Mouse (Mus musculus) MEL-GATA-1-ER (cell line): ENCODE measurements around the gene Mzf1.
A peak's percentile ranks its signal among the peaks of the same experiment; 100 is the strongest.

Source experiments
- DNase-seq: peaks from one replicate; pipeline ENCODE4 v3.0.0-alpha.2; 2012; ENCODE audit warnings: low read depth; ENCODE audit errors: extremely low read depth

The Mzf1 gene

DNA sequence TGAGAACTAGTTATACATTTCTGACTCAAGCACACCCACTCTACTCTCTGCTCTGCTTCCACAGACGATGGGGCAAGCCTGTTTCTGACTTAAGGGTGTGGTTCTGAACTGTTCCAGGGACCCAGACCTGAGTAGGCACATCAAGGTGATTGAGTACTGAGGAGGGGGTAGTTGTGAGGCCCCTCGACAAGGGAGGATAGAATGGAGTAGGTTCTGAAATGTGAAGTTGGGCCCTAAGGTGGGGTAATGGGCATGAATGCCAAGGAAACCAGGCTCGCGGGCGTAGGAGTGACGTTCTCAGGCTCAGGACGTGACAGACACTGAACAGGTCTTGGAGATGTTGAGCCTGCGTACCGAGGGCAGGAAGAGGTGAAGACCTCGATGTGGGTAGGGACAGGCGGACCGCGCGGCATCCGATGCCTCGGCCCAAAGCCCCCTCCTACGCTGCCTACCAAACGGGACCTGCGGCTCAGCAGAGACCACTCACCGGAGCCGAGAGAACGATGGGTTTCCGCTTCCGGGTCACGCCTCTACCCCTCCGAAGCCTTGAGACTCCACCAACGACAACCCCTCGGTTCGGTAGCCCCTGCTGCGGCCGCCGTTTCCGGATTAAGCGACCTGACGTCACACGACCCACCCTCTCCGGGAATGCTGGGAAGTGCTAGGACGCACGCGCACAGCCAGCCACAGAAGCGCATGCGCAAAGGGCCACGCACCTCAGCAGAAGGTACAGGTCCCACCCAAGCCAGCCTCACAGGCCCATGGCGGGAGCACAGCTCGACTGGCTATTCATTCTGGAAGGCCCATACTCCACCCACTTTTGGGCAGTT is 20.2 kb downstream of the Mzf1 start, which contains the start of gene Chmp2a:
Gene Chmp2a, minus strand, starts transcription at position 660 of the 830 bp plus-strand sequence.
- DNase-seq = peak; percentile 91

DNA sequence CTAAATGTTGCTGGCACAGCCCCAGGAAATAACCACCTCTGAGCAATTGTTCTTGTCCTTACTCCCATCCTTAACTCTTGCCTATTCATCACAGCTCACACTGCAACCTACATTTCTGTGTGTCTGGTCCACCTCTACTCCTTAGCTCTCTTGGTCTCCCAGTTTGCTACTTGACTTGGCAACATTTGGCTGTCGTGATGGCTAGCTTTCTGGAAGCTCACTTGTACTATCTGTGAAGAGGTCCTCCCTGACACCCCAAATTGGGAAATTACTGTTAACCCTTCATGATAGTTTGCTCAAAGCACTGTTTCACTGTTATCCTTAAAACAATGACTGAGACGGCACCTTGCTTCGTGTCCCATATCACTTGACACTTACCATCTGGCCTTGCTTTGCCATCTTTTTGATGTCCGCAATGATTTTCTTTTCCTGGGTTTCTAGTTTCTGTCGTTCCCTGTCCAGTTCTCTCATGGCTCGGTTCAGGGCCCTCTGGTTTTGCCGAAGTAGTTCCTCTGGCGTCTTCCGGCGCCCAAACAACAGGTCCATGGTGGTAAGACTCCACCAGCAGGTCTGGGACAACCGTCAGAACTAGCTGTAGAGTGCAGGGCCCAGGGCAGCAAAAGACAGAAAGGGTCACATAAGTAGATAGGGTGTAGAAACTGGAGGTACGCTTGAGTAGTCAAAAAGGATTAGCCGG is 21.0 kb downstream of the Mzf1 start:
- no peak for DNase-seq

DNA sequence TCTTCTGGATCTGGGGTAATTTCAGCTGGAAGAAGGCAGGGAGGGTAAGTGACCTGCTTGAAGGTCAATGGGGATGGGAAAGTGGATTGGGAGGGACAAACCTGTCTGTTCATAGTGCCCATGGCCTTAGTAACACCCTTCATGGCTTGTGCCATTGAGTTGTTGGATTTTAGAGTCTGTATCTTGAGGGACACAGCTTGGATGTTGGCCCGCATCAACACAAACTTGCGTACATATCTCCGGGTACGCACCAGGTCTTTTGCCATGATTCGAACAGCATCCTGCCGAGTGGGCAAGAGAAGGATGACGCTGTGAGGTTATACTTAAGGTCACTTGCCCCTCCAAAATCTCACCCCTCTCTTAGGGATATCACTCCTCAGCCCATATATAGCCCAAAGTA is 22.0 kb downstream of the Mzf1 start:
- DNase-seq = no peak

DNA sequence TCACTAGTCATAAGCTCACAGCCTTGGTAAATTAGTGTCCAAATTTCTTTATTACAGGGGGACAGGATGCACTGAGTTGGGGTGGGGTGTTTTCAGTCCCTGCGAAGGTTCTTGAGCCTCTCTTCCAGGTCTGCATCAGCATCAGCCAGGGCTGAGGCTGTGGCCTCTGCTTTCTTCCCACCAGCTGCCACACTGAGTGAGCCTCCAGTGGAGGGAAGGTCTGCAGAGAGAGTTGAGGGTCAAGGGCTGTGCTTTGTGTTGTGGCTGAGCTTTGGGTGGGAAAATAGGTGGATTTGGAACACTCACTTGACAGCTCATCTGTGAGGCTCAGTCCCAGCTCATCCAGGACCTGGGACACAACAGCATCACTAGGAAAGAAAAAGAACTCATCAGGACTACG is 22.6 kb downstream of the Mzf1 start:
- DNase-seq = no peak

DNA sequence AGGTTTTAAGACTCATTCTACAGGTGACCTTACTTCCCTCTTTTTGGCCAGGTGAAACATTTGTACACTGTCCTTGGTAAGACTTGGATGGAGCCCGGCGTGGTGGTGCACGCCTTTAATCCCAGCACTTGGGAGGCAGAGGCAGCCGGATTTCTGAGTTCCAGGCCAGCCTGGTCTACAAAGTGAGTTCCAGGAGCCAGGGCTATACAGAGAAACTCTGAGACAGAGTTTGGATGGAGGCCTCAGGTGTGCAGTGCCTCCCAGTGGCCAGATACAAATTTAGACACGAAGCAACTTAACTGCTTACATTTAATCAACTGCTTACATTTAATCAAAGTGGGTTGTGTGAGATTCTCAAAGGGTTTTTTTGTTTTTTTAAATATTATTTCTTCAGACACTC is 23.5 kb downstream of the Mzf1 start:
- no peak for DNase-seq

DNA sequence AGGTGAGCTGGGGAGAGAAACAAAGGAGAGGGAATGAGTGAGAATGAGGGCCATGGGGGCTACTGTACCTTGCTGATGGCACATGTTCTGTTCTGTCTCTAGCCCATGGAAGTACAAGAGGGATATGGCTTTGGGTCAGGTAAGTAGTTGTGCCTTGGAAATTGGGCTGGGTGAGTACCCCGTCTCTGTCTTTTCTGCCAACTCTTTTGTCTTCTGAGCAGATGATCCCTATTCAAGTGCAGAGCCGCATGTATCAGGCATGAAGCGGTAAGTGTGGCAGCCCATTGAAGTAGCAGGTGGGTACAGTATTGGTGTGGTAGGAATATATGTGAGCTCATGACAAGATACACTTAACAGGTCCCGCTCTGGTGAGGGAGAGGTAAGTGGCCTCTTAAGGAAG is 25.6 kb downstream of the Mzf1 start:
- DNase-seq = no peak

DNA sequence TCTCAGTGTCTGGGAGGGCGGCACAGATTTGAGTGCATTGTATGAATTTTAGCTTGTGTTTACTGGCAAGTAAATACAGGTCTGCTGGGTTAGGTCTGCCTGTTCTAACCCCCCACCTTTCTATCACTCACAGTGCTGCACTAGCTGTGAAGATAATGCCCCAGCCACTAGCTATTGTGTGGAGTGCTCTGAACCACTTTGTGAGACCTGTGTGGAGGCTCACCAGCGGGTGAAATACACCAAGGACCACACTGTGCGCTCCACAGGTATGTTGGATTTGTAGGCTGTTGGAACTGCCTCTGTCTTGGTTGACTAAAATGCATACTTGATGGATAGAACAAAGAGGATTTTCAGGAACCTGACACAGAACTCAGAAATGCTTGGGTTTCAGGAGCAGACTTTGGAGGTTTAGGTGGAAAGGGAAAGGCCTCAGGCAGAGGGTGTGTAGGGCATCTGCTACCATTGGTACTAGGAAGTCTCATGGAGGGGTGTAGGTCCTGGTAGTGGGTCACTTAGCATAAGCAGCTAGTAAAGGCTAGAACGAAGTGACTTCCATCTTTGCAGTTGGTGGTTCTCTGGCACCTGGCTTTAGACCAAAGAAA is 29.0 kb downstream of the Mzf1 start:
- no peak for DNase-seq

DNA sequence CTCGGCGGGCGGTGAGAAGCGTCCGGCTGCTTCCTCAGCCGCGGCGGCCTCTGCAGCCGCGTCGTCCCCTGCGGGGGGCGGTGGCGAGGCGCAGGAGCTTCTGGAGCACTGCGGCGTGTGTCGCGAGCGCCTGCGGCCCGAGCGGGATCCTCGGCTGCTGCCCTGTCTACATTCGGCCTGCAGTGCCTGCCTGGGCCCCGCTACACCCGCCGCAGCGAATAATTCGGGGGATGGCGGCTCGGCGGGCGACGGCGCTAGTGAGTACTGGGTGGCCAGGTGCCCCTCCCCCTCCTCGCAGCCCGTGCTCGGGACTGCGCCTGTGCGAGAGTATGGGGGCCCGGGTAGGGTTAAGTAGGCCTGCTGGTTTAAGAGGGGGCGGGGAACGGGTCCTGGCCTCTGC is 29.8 kb downstream of the Mzf1 start:
- no peak for DNase-seq

DNA sequence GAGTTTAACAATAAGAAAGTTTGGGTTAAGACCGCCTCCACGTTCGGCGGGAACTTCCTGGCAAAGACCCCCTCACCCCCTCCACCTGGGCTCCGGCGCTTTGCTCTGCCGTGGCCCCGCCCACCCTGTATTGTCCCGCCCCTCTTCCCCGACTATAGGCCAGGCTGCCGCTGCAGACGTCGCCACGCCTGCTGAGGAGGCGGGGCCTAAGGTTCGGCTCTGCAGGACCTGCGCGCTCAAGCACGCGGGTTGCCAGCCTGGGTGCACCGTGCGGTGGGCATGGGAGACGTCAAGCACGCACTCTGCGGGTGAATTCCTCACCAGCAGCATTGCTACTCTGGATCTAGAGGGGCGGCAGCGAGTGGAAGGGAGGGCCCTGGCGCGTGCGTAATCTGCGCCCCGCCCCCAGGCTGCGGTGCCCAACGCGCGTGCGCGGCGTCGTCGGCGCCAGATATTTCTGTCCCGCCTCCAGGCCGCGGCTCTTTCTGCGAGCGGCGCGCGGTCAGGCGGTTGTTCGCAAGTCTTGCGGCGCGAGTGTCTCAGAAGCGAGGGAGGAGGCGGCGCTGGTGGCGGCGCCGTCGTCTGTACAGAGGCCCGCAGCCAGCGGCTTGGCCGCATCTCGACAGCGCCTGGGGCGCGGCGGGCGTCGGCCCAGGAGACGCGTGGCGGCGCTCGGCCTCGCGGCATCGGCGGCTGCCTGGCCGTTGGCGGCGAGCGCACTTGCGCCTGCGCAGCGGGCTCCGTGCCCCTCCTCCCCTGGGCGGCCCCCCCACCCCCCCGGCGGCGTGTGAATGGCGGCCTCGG is 30.4 kb downstream of the Mzf1 start:
- peak; percentile 71 for DNase-seq

DNA sequence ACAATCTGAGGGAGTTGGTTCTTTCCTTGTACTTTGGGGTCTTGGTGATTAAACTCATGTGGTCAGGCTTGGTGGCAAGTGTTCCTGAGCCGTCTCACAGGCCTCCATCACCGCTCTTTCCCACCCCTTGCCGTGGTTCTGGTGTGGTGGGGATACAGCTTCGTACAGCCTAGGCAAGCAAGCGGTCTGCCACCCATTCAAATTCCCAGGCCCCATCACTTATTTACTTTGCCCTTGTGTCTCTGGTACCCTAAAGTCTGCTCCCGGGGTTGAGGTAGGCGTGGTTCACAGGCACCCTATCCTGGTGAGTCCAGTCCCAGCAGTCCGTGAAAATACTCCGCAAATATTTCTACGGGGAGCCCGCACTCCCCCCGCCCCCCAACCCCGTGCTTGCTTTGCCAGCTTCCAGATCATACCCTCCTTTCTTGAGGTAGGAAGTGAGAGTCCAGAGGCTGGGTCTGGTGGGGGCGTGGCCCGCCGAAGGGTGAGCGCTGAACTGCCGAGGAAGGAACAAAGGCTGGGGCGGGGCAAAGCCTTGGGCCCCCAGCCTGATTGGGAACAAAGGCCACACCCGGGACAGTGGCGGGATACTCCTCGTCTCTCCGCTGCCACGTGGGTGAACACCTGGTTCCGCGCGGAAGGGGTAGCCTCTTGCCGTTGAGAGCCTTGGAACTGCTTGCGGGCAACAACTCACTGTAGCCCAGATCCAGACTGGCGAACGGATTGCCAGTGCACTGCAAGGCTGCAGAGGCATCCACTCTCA is 31.6 kb downstream of the Mzf1 start:
- DNase-seq = peak; percentile 81

DNA sequence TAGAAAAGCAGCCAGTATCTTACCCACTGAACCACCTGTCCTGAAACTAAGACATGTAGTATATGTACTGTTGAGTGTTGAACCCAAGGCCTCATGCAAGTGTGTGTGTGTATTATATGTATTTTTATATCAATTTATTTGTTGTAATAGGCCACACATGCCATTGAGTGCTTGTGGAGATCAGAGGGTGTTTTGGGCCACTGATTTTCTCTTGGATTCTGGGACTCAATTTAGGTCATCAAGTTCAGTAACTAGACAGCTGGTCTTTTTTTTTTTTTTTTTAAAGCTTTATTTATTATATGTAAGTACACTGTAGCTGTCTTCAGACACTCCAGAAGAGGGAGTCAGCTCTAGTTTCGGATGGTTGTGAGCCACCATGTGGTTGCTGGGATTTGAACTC is 39.3 kb downstream of the Mzf1 start:
- DNase-seq = no peak

DNA sequence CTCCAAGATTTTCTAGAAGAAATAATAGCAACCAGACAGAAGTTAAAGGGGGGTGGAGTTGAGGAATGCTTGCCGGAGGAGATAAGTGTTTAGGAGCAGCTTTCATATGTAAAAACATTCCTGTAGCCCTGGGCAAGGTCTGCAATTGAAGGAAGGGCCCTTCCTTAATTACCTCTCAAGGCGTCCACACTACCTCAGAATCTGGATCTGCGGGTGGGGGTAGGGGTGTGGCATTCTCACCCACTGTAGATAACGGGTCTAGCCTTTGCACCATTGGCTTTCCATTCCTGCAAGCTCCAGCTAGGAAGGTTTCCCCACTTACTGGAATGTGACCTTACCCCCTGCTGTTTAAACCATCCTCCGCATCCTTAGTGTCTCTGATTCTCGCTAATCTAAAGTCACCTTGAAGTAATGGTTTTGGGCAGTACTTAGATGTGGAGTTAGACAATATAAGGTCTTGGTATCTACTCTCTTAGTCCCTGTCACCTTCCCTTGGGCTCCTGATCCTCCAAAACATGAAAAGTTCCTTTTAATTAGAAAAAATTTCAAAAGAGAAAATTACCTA is 40.2 kb downstream of the Mzf1 start:
- no peak for DNase-seq

DNA sequence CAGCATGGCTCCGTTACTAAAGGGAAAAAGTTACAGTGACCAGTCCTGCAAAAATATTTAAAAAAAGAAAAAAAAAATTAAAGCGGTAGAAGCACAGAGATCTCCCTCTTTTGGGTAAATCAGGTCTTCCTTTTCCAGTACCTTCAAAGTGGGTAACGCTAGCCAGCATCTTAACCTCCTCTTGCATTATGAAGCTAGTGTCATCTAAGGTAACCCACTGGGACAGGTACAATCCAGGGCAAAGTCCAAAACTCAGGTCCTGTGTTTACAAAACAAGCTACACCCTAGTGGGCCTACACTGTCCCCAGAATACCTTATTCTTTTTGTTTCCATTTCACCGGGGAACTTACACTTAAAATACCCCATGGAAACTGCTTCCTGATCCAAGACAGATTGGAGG is 40.9 kb downstream of the Mzf1 start:
- no peak for DNase-seq

DNA sequence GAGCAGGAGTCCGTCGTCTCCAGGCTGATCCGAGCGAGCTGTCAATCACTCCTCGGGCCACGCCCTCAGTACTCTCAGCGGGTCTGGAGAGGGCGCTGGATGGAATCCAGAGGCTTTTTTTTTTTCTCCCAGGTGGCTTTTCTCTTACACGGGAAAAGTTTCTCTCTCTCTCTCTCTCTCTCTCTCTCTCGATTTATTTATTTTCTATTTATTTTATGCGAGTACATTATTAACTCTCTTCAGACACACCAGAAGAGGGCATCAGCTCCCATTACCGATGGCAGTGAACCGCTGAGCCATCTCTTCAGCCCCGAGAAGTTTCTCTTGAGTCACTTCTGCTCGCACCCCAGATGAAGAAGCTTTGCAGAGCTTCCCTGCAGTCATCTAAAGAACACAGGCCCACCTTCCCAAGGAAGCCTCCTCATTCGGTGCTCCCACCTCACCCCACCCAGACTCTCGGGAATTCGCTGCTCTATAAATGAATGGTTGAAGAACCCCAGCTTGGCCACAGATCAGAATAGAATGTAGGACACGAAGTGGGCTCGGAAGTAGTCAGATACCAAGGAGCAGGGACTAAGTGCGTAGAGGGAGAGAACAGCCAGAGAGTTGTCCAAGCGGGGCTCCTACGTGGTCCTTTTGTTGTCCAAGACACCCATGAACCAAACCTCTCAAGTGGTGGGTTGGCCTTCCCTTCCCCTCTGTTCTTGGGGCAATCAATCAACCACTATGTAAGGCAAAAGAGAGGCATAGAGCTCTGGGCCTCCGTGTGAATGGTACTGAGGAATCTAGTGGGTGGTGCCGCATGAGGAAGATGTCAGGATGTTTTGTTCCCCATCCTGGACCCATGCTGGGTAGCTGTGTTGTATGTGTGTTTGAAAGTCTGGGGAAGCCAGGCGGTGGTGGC is 44.3 kb downstream of the Mzf1 start, which contains the start of gene Zbtb45:
Gene Zbtb45, minus strand, starts transcription at position 30 of the 904 bp plus-strand sequence.
- DNase-seq = no peak

DNA sequence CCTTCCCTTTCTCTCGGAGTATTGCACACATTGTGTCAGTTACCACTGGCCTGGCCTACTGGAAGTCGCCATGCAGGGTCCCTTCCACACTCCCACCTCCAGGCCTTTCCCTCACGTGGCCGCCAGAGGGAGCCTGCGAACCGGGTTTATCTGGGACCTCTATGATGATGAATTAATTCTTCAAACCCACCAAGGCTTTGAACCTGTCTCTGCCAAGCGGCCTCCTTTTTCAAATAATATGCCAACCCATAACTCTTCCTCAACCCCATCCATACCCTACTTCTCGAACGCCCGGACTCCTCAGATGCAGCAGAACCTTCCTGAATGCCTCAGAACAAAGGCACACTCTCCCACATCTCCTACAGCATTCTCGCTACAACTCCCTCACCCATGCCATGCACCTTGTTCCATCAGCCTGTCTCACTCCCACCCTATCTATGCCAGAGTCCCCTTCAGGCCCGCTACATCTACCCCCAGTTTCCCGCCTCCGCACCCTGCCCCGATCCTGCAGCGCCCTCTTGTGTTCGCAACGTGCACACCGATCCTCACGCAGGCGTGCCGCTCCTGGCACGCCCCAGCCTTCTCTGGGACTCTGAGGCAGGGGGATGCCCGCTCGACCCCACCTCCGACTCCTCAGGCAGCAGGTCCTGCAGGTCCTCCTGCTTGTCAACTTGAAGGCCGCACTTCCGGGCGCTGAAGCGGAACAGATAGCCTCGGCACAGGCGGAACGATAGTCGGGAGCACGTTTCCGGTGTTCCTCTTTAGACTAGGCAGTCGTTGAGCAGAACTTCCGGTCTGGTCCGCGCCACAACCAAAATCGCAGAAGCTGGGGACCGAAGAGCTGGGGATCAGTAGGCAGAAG is 45.2 kb downstream of the Mzf1 start:
- peak; percentile 98 for DNase-seq

DNA sequence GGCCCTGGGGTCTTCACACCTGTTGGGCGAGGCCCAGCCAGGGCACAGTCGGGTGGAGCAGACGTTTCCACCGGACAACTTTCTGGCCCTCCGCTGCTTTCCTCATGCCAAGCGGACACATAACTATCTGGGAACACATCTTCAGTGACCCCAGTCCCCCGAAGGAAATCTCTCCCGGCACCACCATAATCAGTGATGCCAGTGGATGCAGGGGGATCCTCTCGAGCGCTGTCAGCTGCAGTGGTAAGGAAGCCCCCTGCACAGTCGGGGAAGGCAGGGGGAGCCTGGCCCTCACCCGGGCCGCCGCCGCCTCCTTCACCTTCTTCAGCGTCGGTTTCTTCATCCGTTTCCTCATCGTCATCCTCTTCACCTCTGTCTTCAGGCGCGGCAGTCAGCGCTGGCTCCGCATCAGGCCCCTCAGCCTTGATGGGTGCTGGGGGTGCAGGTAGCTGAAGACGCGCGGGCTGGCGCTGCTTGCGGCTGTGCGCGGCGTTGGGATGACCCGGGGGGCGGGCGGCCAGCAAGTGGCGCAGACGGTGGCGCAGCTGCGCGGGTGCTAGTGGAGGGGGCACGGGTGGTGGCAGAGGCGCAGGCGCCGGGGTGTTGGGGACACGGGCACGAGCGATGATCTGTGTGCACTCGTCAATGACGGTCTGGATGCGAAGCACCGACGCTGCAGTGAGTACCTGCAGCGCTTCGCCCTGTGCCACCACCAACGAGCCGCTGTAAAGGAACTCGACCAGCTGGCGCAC is 47.0 kb downstream of the Mzf1 start:
- DNase-seq = no peak

DNA sequence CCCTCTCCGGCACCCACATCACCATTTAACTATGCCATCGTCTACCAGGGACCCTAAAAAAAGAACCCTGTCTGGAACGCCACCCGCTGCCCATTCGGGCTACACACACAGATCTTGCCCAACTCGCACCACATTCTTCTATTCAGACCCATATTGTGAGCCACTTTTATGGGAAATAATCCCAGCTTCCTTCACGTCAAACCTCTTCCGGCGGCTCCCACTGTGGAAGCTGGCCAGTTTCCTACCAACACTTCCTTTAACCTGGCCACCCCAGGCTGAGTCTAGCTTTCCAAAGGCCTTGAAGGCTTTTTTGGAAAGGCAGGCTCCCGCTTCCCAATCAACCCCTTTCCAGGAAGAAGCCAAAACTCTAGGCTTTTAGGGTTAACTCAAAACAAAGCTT is 48.0 kb downstream of the Mzf1 start:
- no peak for DNase-seq

DNA sequence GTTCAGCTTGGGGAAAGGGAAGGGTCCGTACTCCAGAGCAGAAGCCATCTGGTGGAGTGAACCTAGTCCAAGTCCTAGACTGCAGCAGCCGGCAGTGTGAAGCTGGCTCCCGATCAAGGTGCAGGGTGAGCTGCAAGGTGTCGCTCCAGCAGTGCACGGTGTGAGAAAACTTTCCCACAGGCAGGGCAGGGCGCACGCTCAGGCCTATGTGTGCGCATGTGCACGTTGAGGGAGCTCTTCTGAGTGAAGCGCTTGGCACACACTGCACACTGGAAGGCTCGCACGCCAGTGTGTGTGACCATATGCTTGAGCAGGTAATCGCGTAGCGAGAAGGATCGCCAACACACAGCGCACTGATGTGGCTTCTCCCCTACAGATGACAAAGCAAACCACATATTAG is 48.6 kb downstream of the Mzf1 start:
- DNase-seq = no peak
